Mouse (Mus musculus): ENCODE data around the gene Galnt14.

Gene Galnt14

GRCm38 (mm10) chr17:73710042-73710911 is at the start of gene Galnt14:
TSS of gene Galnt14 (minus strand) at chr17:73710453.
- in situ Hi-C loops (cut with MboI, MseI): no loop called here

DNA sequence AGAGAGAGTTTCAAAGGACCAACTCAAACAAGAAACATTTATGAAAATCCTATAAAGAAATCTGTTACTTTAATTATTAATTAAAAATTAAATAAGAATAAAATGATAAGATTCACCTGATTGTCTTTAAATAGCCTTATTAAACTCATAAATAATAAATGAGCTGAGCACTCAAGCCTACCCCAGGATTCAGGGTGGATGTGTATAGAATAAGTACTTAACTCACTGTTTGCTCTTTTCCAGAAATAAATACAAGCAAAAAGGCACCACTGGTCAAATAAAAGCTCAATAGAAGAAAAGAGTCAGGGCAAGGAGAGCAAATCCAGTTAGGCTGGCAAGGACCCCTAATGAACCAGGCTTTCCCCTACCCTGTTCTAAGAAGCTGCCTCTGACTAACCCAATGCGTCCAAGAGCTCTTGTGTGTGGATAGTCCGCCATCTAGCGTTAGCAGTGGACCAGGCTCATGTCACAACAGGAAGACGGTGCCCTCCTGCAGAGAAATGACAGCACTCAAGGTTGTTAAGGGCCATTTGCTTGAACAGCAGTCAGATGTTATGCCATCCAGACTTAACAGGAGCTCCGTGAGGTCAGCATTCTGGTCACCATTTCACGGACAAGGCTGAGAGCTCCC is 33.5 kb upstream of the Galnt14 start:
- in situ Hi-C loops (cut with MboI, MseI): loop anchor here (5.0 to 25.0 kb wide), 3 partner anchors 171 to 881 kb away; no protein-coding TSS in a partner anchor

GRCm38 (mm10) chr17:73723885-73724682 is 13.8 kb upstream of the Galnt14 start:
- in situ Hi-C loops (cut with MboI, MseI): no loop called here

GRCm38 (mm10) chr17:73719021-73719748 is 8.9 kb upstream of the Galnt14 start:
- in situ Hi-C loops (cut with MboI, MseI): no loop called here

- in situ Hi-C loops (cut with MboI, MseI): no loop called here
Measured at GRCm38 (mm10) chr17:73716684-73717083, 6.4 kb upstream of the Galnt14 start.

DNA sequence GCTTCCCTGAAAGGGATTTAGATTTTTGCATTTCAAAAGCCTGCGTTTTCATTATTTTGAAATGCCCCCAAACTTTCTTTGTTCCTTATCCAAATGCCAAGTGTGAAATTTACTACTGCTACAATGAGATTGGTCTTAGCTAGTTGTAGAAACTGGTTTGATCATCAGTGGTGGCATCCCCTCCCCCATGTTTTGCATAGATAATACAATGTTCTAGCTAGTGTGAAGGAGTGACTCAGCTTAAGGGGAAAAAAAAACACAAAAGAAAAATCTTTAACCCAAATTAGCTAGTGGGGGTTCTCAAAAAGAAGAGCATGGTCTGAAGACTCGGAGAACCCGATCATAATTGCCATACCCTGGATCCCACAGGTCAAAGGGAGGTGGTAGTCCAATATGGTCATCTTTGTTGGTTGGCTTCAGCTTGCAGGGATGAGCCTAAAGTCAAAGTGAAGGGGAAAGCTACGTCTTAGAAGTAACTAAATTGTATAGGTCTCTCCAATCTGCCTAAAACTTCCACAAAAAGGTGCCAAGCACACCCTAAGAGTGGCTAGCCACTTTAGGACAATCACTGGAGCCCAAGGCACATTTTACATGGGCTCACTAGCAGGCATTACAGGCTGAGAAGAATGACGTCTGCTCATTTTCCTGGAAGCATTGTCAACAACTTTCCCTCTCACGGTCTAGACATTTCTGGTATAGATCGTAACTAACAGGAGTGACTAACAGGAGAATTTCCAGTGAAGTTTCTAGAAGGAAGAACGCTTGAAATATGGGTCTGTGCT is 4.4 kb upstream of the Galnt14 start:
- in situ Hi-C loops (cut with MboI, MseI): no loop called here

DNA sequence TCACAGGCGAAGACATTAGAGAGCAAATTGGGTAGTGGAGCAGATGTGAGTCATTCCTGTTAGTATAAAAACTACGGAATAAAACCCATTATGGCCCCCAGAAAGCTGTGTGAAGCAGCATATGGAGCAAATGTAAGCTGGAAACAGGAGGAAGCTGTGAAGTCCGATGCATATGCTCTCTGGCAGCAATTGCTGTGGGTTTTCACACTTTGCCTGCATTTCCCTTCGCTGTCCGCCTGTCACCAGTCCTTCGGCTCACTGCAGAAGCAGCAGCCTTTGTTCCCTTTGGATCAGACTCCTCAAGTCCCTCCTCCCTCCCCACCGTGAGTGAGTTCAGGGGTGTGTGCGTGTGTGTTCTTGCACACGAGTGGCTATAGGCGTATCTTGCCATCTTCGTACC is 3.1 kb upstream of the Galnt14 start:
- in situ Hi-C loops (cut with MboI, MseI): no loop called here

DNA sequence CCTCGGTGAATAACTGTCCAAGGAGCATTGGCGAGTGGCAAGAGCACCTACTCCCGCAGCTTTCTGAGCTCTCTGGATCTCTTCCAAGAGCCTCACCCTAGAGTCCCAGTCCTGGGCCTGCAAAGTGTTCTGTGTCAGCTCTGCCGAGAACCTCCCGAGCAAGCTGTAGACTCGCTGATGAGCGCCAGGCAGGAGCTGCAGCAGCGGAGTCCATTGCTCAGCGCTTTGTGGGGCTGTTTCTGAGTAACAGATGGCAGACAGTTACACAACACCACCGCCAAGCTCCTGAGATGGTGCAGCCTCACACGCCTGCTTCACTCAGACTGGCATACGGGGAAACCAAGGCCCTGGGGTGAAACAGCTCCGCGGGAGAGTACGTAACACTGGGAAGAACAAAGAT is 1.7 kb upstream of the Galnt14 start:
- in situ Hi-C loops (cut with MboI, MseI): no loop called here

GRCm38 (mm10) chr17:73709131-73710041 is 867 bp downstream of the Galnt14 start:
- in situ Hi-C loops (cut with MboI, MseI): no loop called here

DNA sequence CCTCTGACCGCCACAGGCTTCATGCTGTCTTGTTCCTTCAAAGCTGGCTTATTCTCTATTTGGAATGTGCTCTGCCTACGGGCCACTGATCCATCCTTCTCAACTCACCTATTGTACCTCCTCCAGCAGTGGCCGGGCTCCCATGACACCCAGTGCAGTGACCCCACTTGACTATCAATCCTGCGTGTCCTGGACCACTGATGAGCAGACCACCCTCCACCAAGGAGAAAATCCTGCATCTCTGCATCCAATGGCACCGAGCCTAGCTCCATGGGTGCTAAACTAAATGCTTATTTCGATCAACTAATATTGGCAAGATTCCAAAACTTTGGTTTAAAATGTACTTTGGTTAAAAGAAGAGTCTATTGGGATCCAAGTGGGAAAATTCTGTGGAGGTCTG is 1.8 kb downstream of the Galnt14 start:
- in situ Hi-C loops (cut with MboI, MseI): no loop called here

GRCm38 (mm10) chr17:73703571-73703970 is 6.7 kb downstream of the Galnt14 start:
- in situ Hi-C loops (cut with MboI, MseI): no loop called here

GRCm38 (mm10) chr17:73701016-73701415 is 9.2 kb downstream of the Galnt14 start:
- in situ Hi-C loops (cut with MboI, MseI): no loop called here

DNA sequence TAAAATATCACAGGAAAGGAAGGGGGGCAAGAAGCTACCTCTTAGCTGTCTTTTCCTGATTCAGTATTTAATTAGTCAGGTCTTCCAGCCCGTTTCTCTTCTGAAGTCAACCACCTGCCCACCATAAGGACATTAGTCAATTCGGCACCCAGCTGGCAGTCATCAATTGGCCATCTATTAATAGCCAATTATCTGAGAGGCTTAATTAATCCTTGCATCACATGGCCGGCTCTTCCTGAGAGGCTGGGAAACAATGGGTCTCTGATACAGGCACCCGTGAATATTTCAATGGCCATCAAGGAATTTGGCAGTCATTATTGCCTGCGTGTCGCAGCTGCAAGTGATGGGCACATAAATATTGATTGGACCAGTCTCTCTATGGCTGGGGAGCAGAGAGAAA is 10.4 kb downstream of the Galnt14 start:
- in situ Hi-C loops (cut with MboI, MseI): no loop called here

DNA sequence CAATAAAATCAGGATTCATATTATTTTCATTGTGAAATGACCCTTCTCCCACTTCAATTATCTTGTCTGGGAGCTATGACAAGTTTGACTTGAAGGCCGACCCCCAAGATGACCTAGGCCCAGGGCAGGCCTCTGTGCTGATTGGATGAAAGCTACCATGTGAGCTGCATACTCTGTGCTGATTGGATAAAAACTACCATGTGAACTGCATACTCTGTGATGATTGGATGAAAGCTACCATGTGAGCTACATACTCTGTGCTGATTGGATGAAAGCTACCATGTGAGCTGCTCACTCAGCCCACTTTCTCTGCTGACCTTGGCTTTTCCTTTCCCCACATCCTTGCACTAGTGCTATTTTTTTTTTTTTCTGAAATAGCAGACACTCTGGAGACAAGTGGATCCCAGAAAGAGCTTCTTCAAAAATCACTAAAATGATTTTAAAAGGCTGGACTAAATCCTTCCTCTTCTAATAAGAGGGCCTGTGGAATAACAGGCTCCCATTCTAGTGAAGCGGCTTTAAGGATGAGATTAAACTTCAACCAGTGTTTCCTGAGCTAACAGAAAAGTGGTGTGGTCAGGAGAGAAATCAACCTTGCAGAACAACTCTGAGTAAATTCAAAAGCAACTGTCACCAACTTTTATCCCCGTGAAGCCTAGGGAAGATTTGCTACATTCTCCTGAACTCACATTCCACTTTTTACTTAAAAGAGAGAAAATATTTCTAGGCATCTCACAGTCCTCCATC is 15.9 kb downstream of the Galnt14 start:
- in situ Hi-C loops (cut with MboI, MseI): no loop called here

DNA sequence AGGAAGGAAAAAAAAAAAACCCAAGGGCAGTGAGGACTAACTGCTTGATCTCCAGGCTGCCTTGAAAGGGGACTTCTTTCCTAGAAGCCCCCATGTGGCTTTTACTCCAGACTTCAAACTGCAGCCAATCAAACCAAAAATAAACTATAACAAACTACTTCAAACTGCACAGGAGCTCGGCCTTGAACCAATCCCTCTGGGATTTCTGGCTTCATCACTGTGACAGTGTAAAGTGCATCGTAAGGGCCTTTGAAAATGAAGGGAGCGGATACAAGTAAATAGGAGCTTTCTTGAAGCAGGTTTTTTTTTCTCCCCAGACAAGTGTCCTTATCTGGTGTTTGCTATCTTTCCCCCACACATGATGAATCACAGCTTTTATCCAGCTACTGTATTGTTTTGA is 22.0 kb downstream of the Galnt14 start:
- in situ Hi-C loops (cut with MboI, MseI): no loop called here

GRCm38 (mm10) chr17:73686292-73686691 is 24.0 kb downstream of the Galnt14 start:
- in situ Hi-C loops (cut with MboI, MseI): no loop called here

- in situ Hi-C loops (cut with MboI, MseI): no loop called here
Measured at GRCm38 (mm10) chr17:73684746-73685145, 25.5 kb downstream of the Galnt14 start.

DNA sequence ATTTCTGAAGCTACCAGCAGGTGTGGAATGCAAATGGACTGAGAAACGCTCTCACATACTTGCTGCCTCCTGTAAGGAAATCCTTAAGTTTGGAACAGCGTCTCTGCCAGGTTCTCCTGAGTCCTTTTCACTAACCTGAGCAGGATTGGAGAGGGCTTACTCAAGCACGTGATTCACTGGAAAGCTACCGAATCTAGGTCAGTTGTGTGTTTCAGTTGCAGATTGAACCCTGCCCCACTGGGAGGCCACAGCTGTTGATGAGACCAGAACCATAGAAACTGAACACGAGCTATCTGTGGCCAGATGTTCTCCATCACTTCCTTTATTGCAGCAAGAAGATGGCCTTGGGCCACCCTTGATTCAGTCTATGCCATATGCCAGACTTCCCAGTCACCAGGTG is 38.3 kb downstream of the Galnt14 start:
- in situ Hi-C loops (cut with MboI, MseI): no loop called here

- in situ Hi-C loops (cut with MboI, MseI): no loop called here
Measured at GRCm38 (mm10) chr17:73670048-73670447, 40.2 kb downstream of the Galnt14 start.

Data from T-helper 2 cell (primary cell).